Mouse (Mus musculus) adrenal gland (tissue): ENCODE measurements at regions not wholly inside any gene's neighbourhood (a gene's known extent, or its start where the extent isn't known, plus 50 kb on each side); places are given as distances from the start of the nearest gene placed in this dataset.

Experiments
- intact Hi-C: fragments of 180-260 bp; cut with DNase I; formaldehyde crosslinking; loops from one replicate; pipeline ENCODE4 v1.15.1; 2025

DNA sequence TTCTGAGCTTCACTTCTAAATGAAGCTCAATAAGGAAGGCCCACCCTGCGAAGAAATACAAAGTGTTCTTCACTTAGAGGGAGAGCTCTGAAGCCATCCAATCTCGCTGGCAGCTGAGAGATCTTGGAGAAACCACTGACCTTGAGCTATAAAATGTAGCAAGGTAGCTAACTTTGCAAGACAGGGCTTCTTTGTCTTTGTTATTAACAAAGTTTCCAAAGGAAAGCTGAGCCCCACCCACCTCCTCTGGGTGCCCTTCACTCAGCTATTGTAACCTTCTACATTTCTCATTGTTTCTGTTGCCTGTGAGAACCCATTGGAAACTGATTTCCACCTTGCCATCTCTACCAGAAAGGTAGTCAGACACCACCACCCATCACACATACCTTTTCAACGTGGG, 57.2 kb upstream of the Usp9x start:
- intact Hi-C loops = no loop called here

- intact Hi-C loops = no loop called here
Observed at GRCm38 (mm10) chrX:13013086-13013485, 58.2 kb upstream of the Usp9x start.

GRCm38 (mm10) chrX:12990777-12991176, 80.5 kb upstream of the Usp9x start:
- intact Hi-C loops = no loop called here

DNA sequence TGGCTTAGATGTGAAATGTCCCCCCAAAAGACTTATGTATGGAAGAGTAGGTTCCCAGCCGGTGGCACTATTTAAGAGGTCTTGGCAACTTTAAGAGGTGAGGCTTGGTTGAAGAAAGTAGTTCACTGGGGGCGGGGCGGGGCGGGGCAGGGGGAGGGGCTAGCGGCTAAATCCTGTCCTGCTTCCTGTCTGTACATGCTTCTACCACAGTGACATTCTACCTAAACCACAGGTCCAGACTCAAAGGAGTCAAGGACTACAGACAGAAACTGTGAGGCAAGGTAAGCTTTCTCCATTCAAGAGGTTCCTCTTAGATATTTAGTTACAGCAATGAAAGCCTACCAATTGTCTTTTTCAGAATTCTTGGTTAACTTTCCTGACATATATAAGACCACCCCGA, 93.6 kb upstream of the Usp9x start:
- intact Hi-C loops = no loop called here

DNA sequence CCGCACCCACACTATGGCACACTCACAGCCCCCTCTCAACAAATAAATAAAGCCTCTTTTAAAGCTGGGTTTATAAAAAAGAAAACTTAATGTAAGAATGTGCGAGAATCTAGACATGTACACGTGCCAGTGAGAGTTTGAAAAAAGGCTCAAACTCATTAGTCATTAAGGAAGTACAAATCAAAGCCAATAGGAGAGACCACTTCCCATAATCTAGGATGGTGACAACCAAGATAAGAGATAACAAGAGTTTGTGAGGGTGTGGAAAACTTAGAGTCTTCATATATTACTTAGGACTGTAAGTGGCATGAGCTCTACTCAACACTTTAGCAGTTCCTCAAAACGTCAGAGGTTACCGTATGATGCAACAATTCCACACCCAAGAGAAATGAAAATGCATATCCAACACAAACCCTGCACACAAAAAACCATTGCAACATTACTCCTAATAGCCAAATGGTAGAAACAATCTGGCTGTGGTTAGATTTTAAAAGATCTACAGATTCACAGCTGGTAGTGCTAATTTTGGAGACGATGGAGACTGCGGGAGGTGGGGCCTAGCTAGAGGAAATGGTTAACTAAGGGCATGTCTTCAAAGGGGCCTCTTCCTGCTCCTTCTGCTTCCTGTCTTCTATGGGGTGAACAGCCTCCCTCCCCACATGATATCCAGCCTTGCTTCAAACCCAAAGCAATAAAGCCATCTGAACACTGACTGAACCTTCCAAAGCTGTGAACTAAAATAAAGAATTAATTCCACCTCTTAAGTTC, 102.1 kb upstream of the Usp9x start:
- intact Hi-C loops = no loop called here

DNA sequence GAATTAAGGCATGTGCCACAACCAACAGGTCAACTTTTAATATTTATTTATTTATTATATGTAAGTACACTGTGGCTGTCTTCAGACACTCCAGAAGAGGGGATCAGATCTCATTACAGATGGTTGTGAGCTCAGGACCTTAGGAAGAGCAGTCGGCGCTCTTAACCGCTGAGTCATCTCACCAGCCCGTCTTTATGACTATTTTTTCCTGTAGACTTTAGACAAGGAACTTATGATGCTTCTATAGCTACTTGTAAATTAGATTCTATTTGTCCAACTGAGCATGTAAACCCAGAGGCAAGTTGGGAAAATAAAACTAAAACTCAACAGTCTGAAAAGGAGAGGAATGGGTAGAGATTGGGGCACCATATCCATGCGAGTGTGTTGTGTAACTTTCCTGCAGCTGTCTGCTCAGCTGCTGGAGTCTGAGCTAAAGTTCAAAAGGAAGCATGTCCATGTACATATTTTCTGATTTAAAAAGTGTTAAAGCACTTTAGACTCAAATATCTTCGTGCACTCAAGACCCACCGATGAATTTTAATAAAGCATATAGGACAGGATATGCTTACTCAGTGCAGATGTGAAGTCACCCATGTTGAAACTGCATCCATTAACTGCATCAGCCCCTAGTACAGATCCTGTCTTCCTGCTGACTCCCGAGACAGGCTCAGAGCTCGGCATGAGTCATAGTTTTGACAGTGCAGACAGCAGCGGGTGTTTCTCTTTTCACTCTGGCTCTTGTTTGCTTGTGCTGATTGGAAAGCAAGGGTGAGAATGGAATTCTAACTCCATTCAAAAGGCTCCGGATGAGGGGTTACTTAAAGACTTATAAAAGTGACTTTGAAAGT, 111.6 kb upstream of the Usp9x start:
- intact Hi-C loops = no loop called here

GRCm38 (mm10) chrX:12958873-12959272, 112.4 kb upstream of the Usp9x start:
- intact Hi-C loops = no loop called here

- intact Hi-C loops = no loop called here
Observed at GRCm38 (mm10) chrX:12950928-12951660, 120.2 kb upstream of the Usp9x start.

DNA sequence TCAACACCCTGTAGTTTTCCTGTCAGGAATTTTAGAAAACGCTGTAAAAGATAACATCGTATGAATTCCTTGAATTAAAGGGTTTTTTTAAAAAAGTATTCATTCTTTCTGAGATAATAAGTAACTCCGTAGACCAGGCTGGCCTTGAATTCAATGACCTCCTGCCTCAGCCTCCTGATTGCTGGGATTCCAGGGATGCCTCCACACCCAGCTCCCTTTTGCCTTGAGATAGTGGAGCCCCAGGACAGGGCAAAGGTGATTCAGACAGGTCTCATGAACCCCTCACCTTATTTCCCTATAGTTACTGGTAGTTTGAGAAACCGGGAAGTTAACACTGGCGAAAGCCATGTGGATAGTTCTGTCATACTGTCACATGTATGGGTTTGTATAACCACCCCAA, 128.8 kb upstream of the Usp9x start:
- intact Hi-C loops = no loop called here

GRCm38 (mm10) chrX:12936406-12937172, 134.7 kb upstream of the Usp9x start:
- intact Hi-C loops = no loop called here

DNA sequence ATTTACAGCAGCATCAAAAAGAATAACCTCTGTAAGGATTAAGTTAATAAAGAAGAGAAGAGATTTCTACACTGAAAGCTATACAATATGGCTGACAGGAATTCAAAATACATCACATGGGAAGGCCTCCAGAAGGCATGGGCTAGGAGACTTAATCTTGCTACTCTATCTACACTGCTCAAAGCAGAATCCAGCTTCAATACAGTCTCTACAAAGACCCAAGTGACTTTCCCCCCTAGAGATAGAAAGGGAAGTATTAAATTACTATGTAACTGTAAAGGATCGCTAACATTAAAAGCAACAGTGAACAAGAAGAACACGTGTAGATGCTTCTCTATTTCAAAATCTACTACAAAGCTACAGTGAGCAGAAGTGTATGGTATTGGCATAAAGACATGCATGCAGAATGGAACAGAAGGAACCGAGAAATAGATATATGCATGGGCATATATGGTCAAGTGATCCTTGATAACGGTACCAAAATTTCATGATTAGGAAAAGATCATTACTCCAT, 137.9 kb upstream of the Usp9x start:
- intact Hi-C loops = no loop called here

- intact Hi-C loops = no loop called here
Observed at GRCm38 (mm10) chrX:12930242-12930641, 141.1 kb upstream of the Usp9x start.

GRCm38 (mm10) chrX:12927797-12928589, 143.3 kb upstream of the Usp9x start:
- intact Hi-C loops = loop anchor here (10.0 kb wide), 1 partner anchor 147 kb away; the partner anchor contains the start of gene Usp9x

DNA sequence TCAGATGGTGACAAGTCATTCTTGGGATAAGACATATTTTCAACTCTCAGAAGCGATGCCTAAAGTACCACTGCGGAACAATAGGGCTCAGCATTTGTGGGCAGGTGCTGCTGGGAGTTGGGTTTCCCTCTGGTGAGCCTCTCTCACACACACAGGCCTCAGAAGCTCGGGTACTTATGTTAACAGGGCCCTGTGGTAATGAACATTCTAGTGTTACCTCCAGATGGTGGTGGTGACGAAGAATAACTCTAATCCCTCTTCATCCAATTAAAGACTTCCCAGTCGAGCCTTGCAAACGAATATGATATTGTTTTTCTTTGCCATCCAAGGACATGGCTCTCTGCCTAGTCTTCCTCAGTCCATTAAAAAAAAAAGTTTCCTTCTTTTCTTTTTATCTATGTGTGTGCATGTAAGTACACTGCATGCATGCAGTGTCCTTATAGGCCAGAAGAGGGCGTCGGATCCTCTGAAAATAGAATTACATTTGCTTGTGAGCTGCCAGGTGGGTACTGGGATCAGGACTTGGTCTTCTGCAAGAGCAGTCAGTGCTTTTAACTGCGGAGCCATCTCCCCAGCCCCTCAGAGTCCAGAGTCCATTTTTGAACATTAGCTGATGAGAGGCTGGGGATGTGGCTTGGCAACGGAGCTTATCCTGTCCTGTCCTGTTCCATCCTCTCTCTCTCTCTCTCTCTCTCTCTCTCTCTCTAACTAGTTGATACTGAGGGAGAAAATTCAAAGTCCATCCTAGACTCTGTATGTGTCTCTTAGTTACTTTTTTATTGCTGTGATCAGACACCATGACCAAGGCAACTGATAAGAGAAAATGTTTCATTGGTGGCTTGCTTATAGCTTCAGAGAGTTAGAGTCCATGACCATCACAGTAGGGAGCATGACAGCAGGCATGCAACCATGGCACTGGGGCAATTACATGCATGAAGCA, 146.3 kb upstream of the Usp9x start:
- intact Hi-C loops = loop anchor here (10.0 kb wide), 1 partner anchor 150 kb away; the partner anchor contains the start of gene Usp9x

DNA sequence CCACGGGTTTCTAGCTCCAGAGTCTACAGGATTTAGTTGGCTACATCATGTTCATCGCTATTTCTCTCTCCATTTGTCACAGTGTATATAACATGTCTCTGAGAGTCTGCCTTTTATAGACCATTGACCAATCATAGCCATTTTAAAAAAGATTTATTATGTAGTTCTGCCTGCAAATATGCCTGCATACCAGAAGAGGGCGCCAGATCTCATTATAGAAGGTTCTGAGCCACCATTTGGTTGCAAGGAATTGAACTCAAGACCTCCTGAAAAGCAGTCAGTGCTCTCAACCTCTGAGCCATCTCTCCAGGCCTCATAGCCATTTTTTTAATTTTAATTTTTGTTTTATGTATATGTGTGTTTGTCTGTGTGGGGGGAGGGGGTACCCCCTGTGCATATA, 151.7 kb upstream of the Usp9x start:
- intact Hi-C loops = no loop called here

DNA sequence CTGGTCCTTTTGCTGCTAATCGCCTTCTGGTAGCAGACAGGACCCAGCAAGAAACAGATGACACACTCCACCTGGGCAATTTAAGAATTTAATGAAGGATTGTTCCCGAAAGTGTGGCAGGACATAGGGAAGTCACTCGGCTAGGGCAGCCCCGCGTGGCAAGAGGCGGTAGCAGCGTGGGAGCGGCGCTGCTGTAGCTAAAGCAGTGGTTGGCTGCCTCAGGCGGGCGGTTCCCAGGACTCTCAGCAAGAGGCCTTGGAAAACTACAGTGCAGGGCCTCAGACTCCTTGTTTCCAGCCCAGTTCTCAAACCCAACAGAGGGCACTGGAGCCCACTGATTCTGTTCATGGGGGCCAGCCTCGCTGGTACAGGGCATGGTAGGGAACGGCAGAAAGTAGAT, 154.2 kb upstream of the Usp9x start:
- intact Hi-C loops = no loop called here

GRCm38 (mm10) chrX:12916684-12917083, 154.6 kb upstream of the Usp9x start:
- intact Hi-C loops = no loop called here

GRCm38 (mm10) chrX:12900256-12900655, 138.4 kb upstream of the Med14 start:
- intact Hi-C loops = no loop called here

GRCm38 (mm10) chrX:12891468-12891867, 129.6 kb upstream of the Med14 start:
- intact Hi-C loops = no loop called here
